Mouse (Mus musculus) c-Kit-positive CD71-positive TER-119-positive erythroid progenitor cells, embryonic 14.5 days (primary cell): ENCODE results near the gene Lzts3.
A peak's percentile ranks its signal among the peaks of the same experiment; 100 is the strongest.
"Not testable (repeated sequence)": the region's sequence is repeated elsewhere in the genome, so short reads cannot be mapped to it uniquely, and the experiment has no call there.

Source experiments
- DNase-seq: peaks from one replicate; pipeline ENCODE4 v3.0.0-alpha.2; 2013; ENCODE audit warnings: low spot score

Lzts3 gene

GRCm38 (mm10) chr2:130642684-130643369, at the start of gene Lzts3:
Lzts3 (minus strand) TSS chr2:130642803.
- DNase-seq, result peak; percentile 84

- DNase-seq, result no peak
These were observed 46.4 kb upstream of the Lzts3 start for GRCm38 (mm10) chr2:130689011-130689410.

GRCm38 (mm10) chr2:130685426-130685825, 42.8 kb upstream of the Lzts3 start:
- no peak for DNase-seq

- DNase-seq, result no peak
These were observed 38.9 kb upstream of the Lzts3 start for GRCm38 (mm10) chr2:130681531-130681930.

GRCm38 (mm10) chr2:130679899-130680298, 37.3 kb upstream of the Lzts3 start:
- DNase-seq, result no peak

GRCm38 (mm10) chr2:130679154-130679553, 36.6 kb upstream of the Lzts3 start:
- no peak for DNase-seq

- no peak for DNase-seq
These were observed 34.6 kb upstream of the Lzts3 start for GRCm38 (mm10) chr2:130677211-130677610.

GRCm38 (mm10) chr2:130667559-130667958, 25.0 kb upstream of the Lzts3 start, which contains the start of gene Itpa:
Itpa (plus strand) TSS chr2:130667610.
- peak; percentile 85 for DNase-seq

- peak; percentile 91 for DNase-seq
These were observed 21.6 kb upstream of the Lzts3 start, which contains the start of gene Ddrgk1 for GRCm38 (mm10) chr2:130664102-130664701. Ddrgk1 (minus strand) TSS chr2:130664659.

GRCm38 (mm10) chr2:130663342-130663741, 20.7 kb upstream of the Lzts3 start:
- DNase-seq, result no peak

GRCm38 (mm10) chr2:130658530-130658929, 15.9 kb upstream of the Lzts3 start:
- DNase-seq, result no peak

GRCm38 (mm10) chr2:130657541-130657940, 14.9 kb upstream of the Lzts3 start:
- DNase-seq, result no peak

GRCm38 (mm10) chr2:130656536-130656935, 13.9 kb upstream of the Lzts3 start:
- no peak for DNase-seq

GRCm38 (mm10) chr2:130655660-130656339, 13.2 kb upstream of the Lzts3 start:
- DNase-seq, result peak; percentile 71

GRCm38 (mm10) chr2:130653760-130654159, 11.2 kb upstream of the Lzts3 start:
- DNase-seq, result no peak

- no peak for DNase-seq
These were observed 10.7 kb upstream of the Lzts3 start for GRCm38 (mm10) chr2:130653303-130653702.

- DNase-seq, result not testable (repeated sequence)
These were observed 6.4 kb upstream of the Lzts3 start for GRCm38 (mm10) chr2:130649028-130649427.

GRCm38 (mm10) chr2:130645198-130645597, 2.6 kb upstream of the Lzts3 start:
- DNase-seq, result no peak

GRCm38 (mm10) chr2:130642197-130642660, 374 bp downstream of the Lzts3 start:
- DNase-seq, result no peak

- DNase-seq, result no peak
These were observed 1.1 kb downstream of the Lzts3 start for GRCm38 (mm10) chr2:130641351-130642025.

- DNase-seq, result no peak
These were observed 3.3 kb downstream of the Lzts3 start for GRCm38 (mm10) chr2:130639276-130639675.

- no peak for DNase-seq
These were observed 4.4 kb downstream of the Lzts3 start for GRCm38 (mm10) chr2:130638101-130638611.
